Mouse (Mus musculus): ENCODE measurements at regions not wholly inside any gene's neighbourhood (a gene's known extent, or its start where the extent isn't known, plus 50 kb on each side); places are given as distances from the start of the nearest gene placed in this dataset.
"Not testable (repeated sequence)": the region's sequence is repeated elsewhere in the genome, so short reads cannot be mapped to it uniquely, and the experiment has no call there.

GRCm38 (mm10) chr9:113115576-113115975, 592.5 kb downstream of the Pdcd6ip start:
- no peak for DNase-seq (ENCODE audit: extremely low spot score, low read depth, low spot score)

- no peak for DNase-seq (ENCODE audit: extremely low spot score, low read depth, low spot score)
Measured at GRCm38 (mm10) chr9:113112753-113113152, 595.3 kb downstream of the Pdcd6ip start.

- DNase-seq (ENCODE audit: extremely low spot score, low read depth, low spot score), result no peak
Measured at GRCm38 (mm10) chr9:113101733-113102132, 606.3 kb downstream of the Pdcd6ip start.

- no peak for DNase-seq (ENCODE audit: extremely low spot score, low read depth, low spot score)
Measured at GRCm38 (mm10) chr9:113100641-113101040, 607.4 kb downstream of the Pdcd6ip start.

GRCm38 (mm10) chr9:113095421-113095820, 612.6 kb downstream of the Pdcd6ip start:
- not testable (repeated sequence) for DNase-seq (ENCODE audit: extremely low spot score, low read depth, low spot score)

GRCm38 (mm10) chr9:113093863-113094390, 614.1 kb downstream of the Pdcd6ip start:
- DNase-seq (ENCODE audit: extremely low spot score, low read depth, low spot score), result no peak

GRCm38 (mm10) chr9:113091881-113092280, 616.2 kb downstream of the Pdcd6ip start:
- no peak for DNase-seq (ENCODE audit: extremely low spot score, low read depth, low spot score)

GRCm38 (mm10) chr9:113087786-113088185, 620.3 kb downstream of the Pdcd6ip start:
- DNase-seq (ENCODE audit: extremely low spot score, low read depth, low spot score), result no peak

GRCm38 (mm10) chr9:113085281-113085810, 622.7 kb downstream of the Pdcd6ip start:
- no peak for DNase-seq (ENCODE audit: extremely low spot score, low read depth, low spot score)

- no peak for DNase-seq (ENCODE audit: extremely low spot score, low read depth, low spot score)
Measured at GRCm38 (mm10) chr9:113074866-113075265, 633.2 kb downstream of the Pdcd6ip start.

GRCm38 (mm10) chr9:113057415-113057814, 650.6 kb downstream of the Pdcd6ip start:
- DNase-seq (ENCODE audit: extremely low spot score, low read depth, low spot score), result no peak

GRCm38 (mm10) chr9:113044556-113045178, 663.4 kb downstream of the Pdcd6ip start:
- no peak for DNase-seq (ENCODE audit: extremely low spot score, low read depth, low spot score)

GRCm38 (mm10) chr9:113040885-113041284, 667.2 kb downstream of the Pdcd6ip start:
- no peak for DNase-seq (ENCODE audit: extremely low spot score, low read depth, low spot score)

GRCm38 (mm10) chr9:113033996-113034395, 674.1 kb downstream of the Pdcd6ip start:
- DNase-seq (ENCODE audit: extremely low spot score, low read depth, low spot score), result no peak

GRCm38 (mm10) chr9:113029091-113029490, 679.0 kb downstream of the Pdcd6ip start:
- no peak for DNase-seq (ENCODE audit: extremely low spot score, low read depth, low spot score)

GRCm38 (mm10) chr9:113026904-113027193, 681.2 kb downstream of the Pdcd6ip start:
- no peak for DNase-seq (ENCODE audit: extremely low spot score, low read depth, low spot score)

- no peak for DNase-seq (ENCODE audit: extremely low spot score, low read depth, low spot score)
Measured at GRCm38 (mm10) chr9:113026096-113026903, 681.8 kb downstream of the Pdcd6ip start.

- no peak for DNase-seq (ENCODE audit: extremely low spot score, low read depth, low spot score)
Measured at GRCm38 (mm10) chr9:113021866-113022645, 686.0 kb downstream of the Pdcd6ip start.

GRCm38 (mm10) chr9:113019576-113019975, 688.5 kb downstream of the Pdcd6ip start:
- no peak for DNase-seq (ENCODE audit: extremely low spot score, low read depth, low spot score)

- no peak for DNase-seq (ENCODE audit: extremely low spot score, low read depth, low spot score)
Measured at GRCm38 (mm10) chr9:113008106-113008505, 700.0 kb downstream of the Pdcd6ip start.

GRCm38 (mm10) chr9:112996204-112996603, 711.9 kb downstream of the Pdcd6ip start:
- no peak for DNase-seq (ENCODE audit: extremely low spot score, low read depth, low spot score)
